Mouse (Mus musculus) fat pad, adult 2 months (tissue): ENCODE results near the gene Gnptg.
"Not testable (repeated sequence)": the region's sequence is repeated elsewhere in the genome, so short reads cannot be mapped to it uniquely, and the experiment has no call there.

Experiments used
- DNase-seq: peaks from one replicate; pipeline ENCODE4 v3.0.0-alpha.2; 2011; ENCODE audit warnings: low read depth, low spot score; ENCODE audit errors: extremely low read depth

The Gnptg gene

GRCm38 (mm10) chr17:25244239-25244638 is 4.3 kb upstream of the Gnptg start:
- peak; percentile 46 for DNase-seq

- no peak for DNase-seq
Observed at GRCm38 (mm10) chr17:25243131-25243780, 3.3 kb upstream of the Gnptg start.

- no peak for DNase-seq
Observed at GRCm38 (mm10) chr17:25235635-25236034, 4.3 kb downstream of the Gnptg start.

- DNase-seq, result not testable (repeated sequence)
Observed at GRCm38 (mm10) chr17:25231621-25232020, 8.3 kb downstream of the Gnptg start.

GRCm38 (mm10) chr17:25230700-25231099 is 9.2 kb downstream of the Gnptg start:
- DNase-seq, result no peak

GRCm38 (mm10) chr17:25230014-25230655 is 9.8 kb downstream of the Gnptg start:
- not testable (repeated sequence) for DNase-seq

GRCm38 (mm10) chr17:25227991-25228390 is 11.9 kb downstream of the Gnptg start:
- no peak for DNase-seq

- DNase-seq, result no peak
Observed at GRCm38 (mm10) chr17:25225659-25226058, 14.3 kb downstream of the Gnptg start.

GRCm38 (mm10) chr17:25224586-25225222 is 15.2 kb downstream of the Gnptg start:
- no peak for DNase-seq

GRCm38 (mm10) chr17:25222951-25223601 is 16.8 kb downstream of the Gnptg start:
- no peak for DNase-seq

- not testable (repeated sequence) for DNase-seq
Observed at GRCm38 (mm10) chr17:25222504-25222940, 17.4 kb downstream of the Gnptg start.

- DNase-seq, result no peak
Observed at GRCm38 (mm10) chr17:25221821-25222503, 18.0 kb downstream of the Gnptg start.

GRCm38 (mm10) chr17:25220746-25221145 is 19.2 kb downstream of the Gnptg start:
- no peak for DNase-seq

- no peak for DNase-seq
Observed at GRCm38 (mm10) chr17:25219492-25220295, 20.2 kb downstream of the Gnptg start.

- no peak for DNase-seq
Observed at GRCm38 (mm10) chr17:25218967-25219366, 21.0 kb downstream of the Gnptg start.

- DNase-seq, result no peak
Observed at GRCm38 (mm10) chr17:25215431-25215830, 24.5 kb downstream of the Gnptg start.

- no peak for DNase-seq
Observed at GRCm38 (mm10) chr17:25211705-25212104, 28.2 kb downstream of the Gnptg start.

- no peak for DNase-seq
Observed at GRCm38 (mm10) chr17:25210680-25211466, 29.1 kb downstream of the Gnptg start.

- no peak for DNase-seq
Observed at GRCm38 (mm10) chr17:25210006-25210405, 29.9 kb downstream of the Gnptg start.
